Mouse (Mus musculus) granulocyte monocyte progenitor cell, adult 5-6 weeks (primary cell): ENCODE measurements around the gene Mb. TPM values are rescaled to one million over a fixed set of nuclear protein-coding genes. Genes with fewer than 3 reads are reported as not detected.

ENCODE experiments used
- ATAC-seq: replicated peaks from 2 replicates; pipeline ENCODE4 v1.8.0; 2016; ENCODE audit warnings: mild to moderate bottlenecking, moderate TSS enrichment, inconsistent platforms; ENCODE audit not compliant: poor library complexity, severe bottlenecking
- total RNA-seq, 2 experiments: library from RNA; stranded (forward) in 1 of 2; stranded (reverse) in 1 of 2; fragments of 200-712, 200-1000 nt in 1 of 2; fragments of >200 nt in 1 of 2; fragmentation: Nextera tagmentation in 1 of 2; gene quantifications; 2 replicates each; pipeline ENCODE4 v1.2.3; 2014 to 2017

Mb gene
- total RNA-seq, 2 experiments from 2014 or later: not detected

DNA sequence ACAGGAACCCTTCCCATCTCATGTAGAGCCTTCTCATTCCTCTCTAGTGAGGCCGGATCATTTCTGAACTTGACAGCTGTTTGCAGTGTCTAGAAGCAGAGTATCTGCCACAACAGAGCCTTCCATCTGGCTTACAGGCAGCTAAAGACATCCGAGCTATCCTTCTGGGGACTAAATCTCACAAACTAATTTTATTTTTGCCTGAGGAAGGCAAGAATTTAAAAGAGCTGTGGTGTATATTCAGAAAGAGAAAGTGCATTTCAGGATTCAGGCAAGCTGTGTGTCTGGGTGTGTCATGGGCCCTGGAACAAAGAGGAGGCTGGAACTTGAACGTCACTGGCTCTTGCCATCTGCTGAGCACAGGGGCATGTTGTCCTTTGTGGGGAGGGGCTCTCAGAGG lies 56.1 kb downstream of the Mb start:
- no peak for ATAC-seq

DNA sequence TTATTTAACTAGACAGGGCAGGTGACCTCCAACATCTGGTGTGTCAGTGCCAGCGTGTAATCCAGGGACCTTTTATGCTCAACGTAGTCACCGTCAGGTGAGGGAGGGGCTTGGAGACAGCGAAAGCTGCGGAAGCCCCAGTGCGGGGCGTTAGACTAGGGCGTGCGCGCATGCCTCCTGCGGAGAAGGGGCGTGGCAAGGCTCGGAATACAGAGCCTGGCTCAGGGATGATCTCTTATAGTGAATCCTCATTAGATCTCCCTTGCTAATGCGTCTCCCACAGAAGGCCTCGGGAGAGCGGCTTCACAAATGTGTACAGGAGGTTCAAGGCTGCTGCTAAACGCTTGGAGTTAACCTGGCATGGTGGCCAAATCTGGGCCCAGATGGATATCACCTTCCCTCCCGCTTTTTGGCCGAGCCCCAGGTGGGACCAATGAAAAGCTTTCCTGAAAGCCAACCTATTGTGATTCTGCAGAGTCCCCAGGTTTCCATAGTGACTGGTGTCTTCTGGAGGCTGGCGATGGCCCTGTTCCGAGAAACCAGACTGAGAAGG lies 62.9 kb downstream of the Mb start:
- no peak for ATAC-seq

DNA sequence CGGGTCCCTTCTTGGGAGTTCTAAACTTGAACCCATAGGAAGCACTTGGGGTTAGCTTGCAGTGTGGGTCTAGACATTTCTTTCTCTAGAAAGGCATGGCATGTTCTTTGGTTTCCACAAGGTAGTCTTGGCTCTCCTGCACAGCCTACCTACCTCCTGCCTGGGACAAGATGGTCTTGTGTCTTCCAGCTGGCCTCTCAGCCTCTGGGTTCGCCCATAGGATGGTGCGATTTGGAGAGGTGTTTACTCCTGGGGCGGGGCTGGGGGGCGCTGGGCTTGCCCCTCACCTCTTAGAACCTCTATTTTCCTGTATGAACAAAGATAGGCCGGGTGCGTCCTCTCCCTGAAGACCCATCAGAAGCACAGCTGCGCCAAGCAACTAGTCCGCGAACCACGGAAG lies 63.3 kb downstream of the Mb start:
- no peak for ATAC-seq

GRCm38 (mm10) chr15:76982745-76983144 lies 67.7 kb downstream of the Mb start:
- ATAC-seq: no peak

DNA sequence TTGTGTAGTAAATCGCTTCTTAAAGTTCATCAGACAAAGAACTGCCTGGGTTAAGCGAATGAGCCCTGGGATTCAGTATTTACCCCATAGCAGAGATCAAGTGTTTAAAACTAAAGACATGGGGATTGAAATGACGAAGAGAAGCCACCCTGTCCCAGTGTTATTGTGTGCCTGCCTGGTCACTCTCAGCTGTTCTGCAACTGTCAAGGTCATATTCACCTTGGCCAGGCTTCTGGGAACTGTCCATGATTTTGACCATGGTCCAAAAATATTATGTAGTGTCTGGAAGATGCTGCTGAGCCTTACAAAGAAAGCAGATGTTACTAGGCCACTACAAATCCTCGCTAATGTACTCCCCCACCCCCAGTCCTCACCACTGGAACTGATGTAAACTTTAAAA lies 70.7 kb downstream of the Mb start:
- no peak for ATAC-seq

DNA sequence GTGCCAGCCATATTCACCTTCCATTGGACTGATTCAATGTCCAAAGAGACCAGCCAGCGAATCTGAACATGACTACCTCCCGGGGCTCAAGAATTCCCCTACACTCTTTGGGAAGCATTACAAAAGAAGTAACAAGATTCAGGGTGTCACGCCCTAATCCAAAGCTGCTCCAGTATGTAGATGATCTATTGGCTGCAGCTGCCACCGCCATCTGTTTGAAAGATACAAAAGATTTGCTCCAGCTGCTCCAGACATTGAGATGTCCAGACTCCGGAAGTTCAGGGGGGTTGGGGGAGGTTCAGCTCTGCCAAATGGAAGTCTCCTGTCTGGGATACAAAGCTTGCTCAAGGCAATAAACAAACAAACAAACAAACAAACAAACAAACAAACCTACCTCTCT lies 73.9 kb downstream of the Mb start:
- ATAC-seq: no peak

DNA sequence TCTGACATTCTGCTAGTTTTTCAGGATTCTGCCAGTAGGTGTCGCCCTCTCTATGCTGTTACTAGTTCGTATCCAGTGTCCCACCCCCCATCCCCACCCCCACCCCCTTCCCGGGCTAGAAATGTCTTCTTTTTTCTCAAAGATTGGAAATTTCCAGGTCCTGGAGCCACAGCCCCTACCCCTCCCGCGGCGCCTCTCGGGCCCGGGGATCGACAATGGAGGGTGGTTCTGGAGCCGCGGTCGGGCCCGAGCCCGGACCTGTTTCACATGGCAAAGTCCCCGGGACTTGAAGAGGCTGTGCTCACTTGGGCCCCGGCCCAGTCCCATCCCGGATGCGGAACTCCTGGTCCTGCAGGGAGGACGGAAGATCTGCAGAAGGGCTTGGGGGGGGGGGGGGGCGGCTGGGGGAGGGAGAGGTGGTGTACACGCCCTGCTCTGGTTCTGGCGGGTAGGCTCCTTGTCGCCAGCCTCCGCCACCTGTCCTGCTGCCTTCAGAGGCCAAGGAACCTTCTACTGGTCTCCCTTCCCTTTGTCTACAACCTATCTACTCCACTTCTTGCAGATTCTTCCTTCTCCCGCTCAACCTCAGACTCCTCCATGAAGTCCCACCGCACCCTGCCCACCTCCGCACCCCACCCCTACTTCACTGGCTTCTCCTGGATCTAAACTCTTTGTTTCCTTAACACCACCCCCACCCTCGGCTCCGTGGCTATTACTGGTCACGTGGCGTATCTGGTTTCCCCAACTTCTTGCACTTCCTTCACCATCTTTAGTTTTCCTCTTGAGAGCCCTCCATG lies 76.4 kb downstream of the Mb start:
- ATAC-seq: peak; percentile 25; the same call in 1 of the 2 replicates

GRCm38 (mm10) chr15:76973272-76973854 lies 77.1 kb downstream of the Mb start:
- no peak for ATAC-seq

DNA sequence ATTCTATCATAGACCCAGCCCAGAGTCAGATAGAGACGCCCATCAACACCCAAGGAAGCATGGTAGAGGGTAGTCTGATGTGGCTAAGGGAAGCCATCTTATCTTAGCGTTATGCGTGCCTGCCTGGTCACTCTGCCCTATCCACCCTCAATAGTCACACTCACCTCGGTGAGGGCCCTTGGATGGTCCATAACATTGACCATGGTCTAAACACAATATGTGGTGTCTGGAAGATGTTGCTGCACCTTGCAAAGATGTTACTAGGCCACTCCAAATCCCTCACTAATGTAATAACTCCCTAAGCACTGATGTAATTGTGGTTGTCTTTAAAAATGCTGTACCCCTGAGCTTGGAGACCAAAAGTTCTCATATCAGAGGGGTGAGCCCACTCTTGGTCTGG lies 77.8 kb downstream of the Mb start:
- no peak for ATAC-seq

Other genes with a start within 250 kb of the Mb start
- gene Zfp251, start 179.2 kb downstream of the Mb start, total RNA-seq (2014; fragmentation: Nextera tagmentation): 7.8 and 10.2 TPM in 2 replicates
- 6.9 and 11.5 TPM in 2 replicates for gene Zfp251, start 179.2 kb downstream of the Mb start, total RNA-seq (2017)
- 4.0 and 9.9 TPM in 2 replicates for gene Zfp7, start 171.4 kb downstream of the Mb start, total RNA-seq (2014; fragmentation: Nextera tagmentation)
- gene Zfp7, start 171.4 kb downstream of the Mb start, total RNA-seq (2017): 7.3 and 7.6 TPM in 2 replicates
- not detected in 2 replicates for gene Gm49527, start 171.3 kb downstream of the Mb start, total RNA-seq (2014; fragmentation: Nextera tagmentation)
- not detected in 2 replicates for gene Gm49527, start 171.3 kb downstream of the Mb start, total RNA-seq (2017)
- gene Zfp647, start 125.2 kb downstream of the Mb start, total RNA-seq (2014; fragmentation: Nextera tagmentation): 5.3 and 11.7 TPM in 2 replicates
- gene Zfp647, start 125.2 kb downstream of the Mb start, total RNA-seq (2017): 1.2 and 3.8 TPM in 2 replicates
- 30.4 and 44.8 TPM in 2 replicates for gene 1110038F14Rik, start 102.2 kb downstream of the Mb start, total RNA-seq (2014; fragmentation: Nextera tagmentation)
- 36.8 and 39.8 TPM in 2 replicates for gene 1110038F14Rik, start 102.2 kb downstream of the Mb start, total RNA-seq (2017)
- gene Apol6, start 5.9 kb downstream of the Mb start, total RNA-seq (2014; fragmentation: Nextera tagmentation): not detected in 2 replicates
- not detected in 2 replicates for gene Apol6, start 5.9 kb downstream of the Mb start, total RNA-seq (2017)